35 mouse cellular contexts compared by ENCODE assay signal in genomic region chr15:79122119-79122518, GRCm38 (mm10). TPM values are rescaled to one million over a fixed set of nuclear protein-coding genes. Genes with fewer than 3 reads are reported as not detected.
DNase-seq lines count a peak whose midpoint lies in the region; ATAC-seq lines count a peak whose summit lies in the region.
"Had no signal": no experiment of that assay in that cellular context is flagged by ENCODE, and none has a peak within 500 bp of the region (broad histone marks: within the 10 kb centered on the region; RNA-seq: fewer than 3 reads in every experiment).

No protein-coding gene starts in this region.

- no peak overlapping the region for H3K4me2 ChIP-seq in heart, embryonic 13.5 days
- H3K4me2 ChIP-seq in hindbrain, embryonic 16.5 days (ENCODE audit: low read length): no peak overlapping the region
- H3K4me2 ChIP-seq: forebrain, embryonic 13.5 days; heart, embryonic 11.5 days; intestine, embryonic 15.5 days; limb, embryonic 15.5 days; liver, embryonic 13.5 days; midbrain, embryonic 12.5 days; neural tube, embryonic 12.5 days had no signal

- H3K36me3 ChIP-seq in heart, embryonic 13.5 days: peaks cover 99% of the 10 kb centered on the region
- H3K36me3 ChIP-seq in heart, embryonic 10.5 days: peaks cover 99% of the 10 kb centered on the region
- peaks cover 79% of the 10 kb centered on the region for H3K36me3 ChIP-seq in hindbrain, embryonic 10.5 days
- peaks cover 29% of the 10 kb centered on the region for H3K36me3 ChIP-seq in hindbrain, embryonic 16.5 days (ENCODE audit: control insufficient read depth, insufficient read depth, low read length)

- peak overlapping the region; percentile 69; the same call in 1 of the 2 replicates for H3K9ac ChIP-seq in heart, embryonic 13.5 days
- H3K9ac ChIP-seq in hindbrain, embryonic 16.5 days (ENCODE audit: low read depth, low read length): no peak overlapping the region
- H3K9ac ChIP-seq: forebrain, embryonic 13.5 days; intestine, embryonic 15.5 days; limb, embryonic 15.5 days; liver, embryonic 13.5 days; midbrain, embryonic 12.5 days; neural tube, embryonic 12.5 days had no signal

- WGBS in heart, embryonic 13.5 days: 87% methylated on average over 4 of the region's 4 CpGs
- WGBS in heart, embryonic 10.5 days: 80% methylated on average over 4 of the region's 4 CpGs
- WGBS in hindbrain, embryonic 10.5 days: 67% methylated on average over 4 of the region's 4 CpGs
- WGBS in hindbrain, embryonic 16.5 days: 31% methylated on average over 4 of the region's 4 CpGs

- ATAC-seq in heart, embryonic 13.5 days (ENCODE audit: extremely low read depth, insufficient number of reproducible peaks, low FRiP score, low TSS enrichment): no peak
- ATAC-seq in hindbrain, embryonic 16.5 days: no peak
- ATAC-seq: forebrain, embryonic 13.5 days; hindbrain, postnatal 0 days; intestine, embryonic 15.5 days; lung, postnatal 0 days; Patski had no signal

- peak; percentile 64 for DNase-seq in adrenal gland, adult 8-10 months
- no peak for DNase-seq in adrenal gland, postnatal 4 days (ENCODE audit: low spot score in 2 of 2)
- DNase-seq in heart, embryonic 10.5 days (ENCODE audit: low spot score): no peak
- no peak for DNase-seq in hindbrain, embryonic 10.5 days (ENCODE audit: low spot score)
- no peak for DNase-seq in B cell, adult 2 months
- DNase-seq: cerebellum, adult 8-10 months; cerebellum, postnatal 25 days; gastrocnemius, postnatal 25 days; kidney, adult 2 months; kidney, postnatal 4 days; layer of hippocampus, adult 9-11 months; liver, embryonic 13.5 days; lung, adult 18-20 months; lung, postnatal 4 days; right cerebral cortex, adult 18-20 months; spleen, adult 18-20 months; thymus, adult 18-20 months; thymus, postnatal 25 days had no signal

- H3K4me1 ChIP-seq in heart, embryonic 13.5 days: peaks cover 28% of the 10 kb centered on the region
- peaks cover 11% of the 10 kb centered on the region; the same call in 1 of the 2 replicates for H3K4me1 ChIP-seq in heart, embryonic 10.5 days
- H3K4me1 ChIP-seq in hindbrain, embryonic 10.5 days (replicated peaks): peaks cover 4% of the 10 kb centered on the region; the same call in 1 of the 2 replicates
- no peaks in the 10 kb centered on the region for H3K4me1 ChIP-seq in hindbrain, embryonic 16.5 days (ENCODE audit: control insufficient read depth, insufficient read depth, low read depth, low read length)
- H3K4me1 ChIP-seq: forebrain, embryonic 13.5 days; intestine, embryonic 15.5 days; limb, embryonic 10.5 days; limb, embryonic 15.5 days; liver, embryonic 13.5 days; midbrain, embryonic 12.5 days had no signal

- H3K9me3 ChIP-seq in heart, embryonic 13.5 days: no peaks in the 10 kb centered on the region
- H3K9me3 ChIP-seq in heart, embryonic 10.5 days: no peaks in the 10 kb centered on the region
- H3K9me3 ChIP-seq in hindbrain, embryonic 10.5 days: no peaks in the 10 kb centered on the region
- no peaks in the 10 kb centered on the region for H3K9me3 ChIP-seq in hindbrain, embryonic 16.5 days (ENCODE audit: control insufficient read depth, low read length)
- H3K9me3 ChIP-seq: forebrain, embryonic 13.5 days; intestine, embryonic 15.5 days; limb, embryonic 10.5 days; limb, embryonic 15.5 days; liver, embryonic 13.5 days; megakaryocyte, embryonic 14.5 days; midbrain, embryonic 12.5 days; neural tube, embryonic 12.5 days had no signal

- no peak overlapping the region for H3K4me3 ChIP-seq in heart, embryonic 13.5 days
- H3K4me3 ChIP-seq in heart, embryonic 10.5 days: no peak overlapping the region
- H3K4me3 ChIP-seq in hindbrain, embryonic 10.5 days: no peak overlapping the region
- H3K4me3 ChIP-seq in hindbrain, embryonic 16.5 days (ENCODE audit: low read length): no peak overlapping the region
- H3K4me3 ChIP-seq: forebrain, embryonic 13.5 days; intestine, embryonic 15.5 days; limb, embryonic 10.5 days; limb, embryonic 15.5 days; liver, embryonic 13.5 days; megakaryocyte, embryonic 14.5 days; midbrain, embryonic 12.5 days; myocyte; neural tube, embryonic 12.5 days had no signal

- peak overlapping the region; percentile 91 for H3K27ac ChIP-seq in heart, embryonic 13.5 days (replicated peaks)
- H3K27ac ChIP-seq in heart, embryonic 10.5 days: no peak overlapping the region
- peak overlapping the region; percentile 46; the same call in 1 of the 2 replicates for H3K27ac ChIP-seq in hindbrain, embryonic 10.5 days
- H3K27ac ChIP-seq in hindbrain, embryonic 16.5 days (ENCODE audit: low read depth, low read length): no peak overlapping the region
- H3K27ac ChIP-seq: forebrain, embryonic 13.5 days; hindbrain, postnatal 0 days; intestine, embryonic 15.5 days; kidney, postnatal 0 days; limb, embryonic 10.5 days; limb, embryonic 15.5 days; liver, embryonic 13.5 days; midbrain, embryonic 12.5 days; neural tube, embryonic 12.5 days; stomach, postnatal 0 days had no signal

- no peaks in the 10 kb centered on the region for H3K27me3 ChIP-seq in heart, embryonic 13.5 days (replicated peaks)
- no peaks in the 10 kb centered on the region for H3K27me3 ChIP-seq in heart, embryonic 10.5 days (ENCODE audit: insufficient read depth, poor library complexity, severe bottlenecking)
- H3K27me3 ChIP-seq in hindbrain, embryonic 10.5 days (ENCODE audit: insufficient read depth, poor library complexity, severe bottlenecking): no peaks in the 10 kb centered on the region
- no peaks in the 10 kb centered on the region for H3K27me3 ChIP-seq in hindbrain, embryonic 16.5 days (replicated peaks; ENCODE audit: control insufficient read depth, insufficient read depth, low read length)
- H3K27me3 ChIP-seq: forebrain, embryonic 13.5 days; intestine, embryonic 15.5 days; limb, embryonic 15.5 days; liver, embryonic 13.5 days; megakaryocyte, embryonic 14.5 days; midbrain, embryonic 12.5 days; neural tube, embryonic 12.5 days; Patski had no signal

RNA-seq across cellular contexts. Expression of gene Micall1, which starts 13.4 kb away (rescaled TPM):
- 10 to 100 TPM; 40.6 to 88.2 (median 55.8) TPM for total RNA-seq in adrenal gland, adult 8-10 months (2022)
- 10 to 100 TPM; 36.0 to 40.2 TPM for total RNA-seq in adrenal gland, postnatal 4 days (2021)
- polyA plus RNA-seq in heart, embryonic 13.5 days (2015; fragmentation: Nextera tagmentation; extraction: Ambion mirVana): 15.4 and 15.6 TPM in 2 replicates
- 13.1 and 14.5 TPM in 2 replicates for polyA plus RNA-seq in heart, embryonic 10.5 days (2016; fragmentation: Nextera tagmentation; extraction: Ambion mirVana)
- 7.0 and 8.8 TPM in 2 replicates for polyA plus RNA-seq in hindbrain, embryonic 10.5 days (2016; fragmentation: Nextera tagmentation; extraction: Ambion mirVana)
- 11.6 and 13.9 TPM in 2 replicates for polyA plus RNA-seq in hindbrain, embryonic 16.5 days (2015; fragmentation: Nextera tagmentation; extraction: Ambion mirVana)

RNA-seq across cellular contexts. Expression of gene Polr2f, which starts 18.7 kb away (rescaled TPM):
- 100 to 1,000 TPM; 120 to 161 (median 139) TPM for total RNA-seq in adrenal gland, adult 8-10 months (2022)
- total RNA-seq in adrenal gland, postnatal 4 days (2021): 100 to 1,000 TPM; 134 to 142 TPM
- 231 and 244 TPM in 2 replicates for polyA plus RNA-seq in heart, embryonic 13.5 days (2015; fragmentation: Nextera tagmentation; extraction: Ambion mirVana)
- 289 and 326 TPM in 2 replicates for polyA plus RNA-seq in heart, embryonic 10.5 days (2016; fragmentation: Nextera tagmentation; extraction: Ambion mirVana)
- polyA plus RNA-seq in hindbrain, embryonic 10.5 days (2016; fragmentation: Nextera tagmentation; extraction: Ambion mirVana): 383 and 404 TPM in 2 replicates
- polyA plus RNA-seq in hindbrain, embryonic 16.5 days (2015; fragmentation: Nextera tagmentation; extraction: Ambion mirVana): 258 and 285 TPM in 2 replicates

RNA-seq across cellular contexts. Expression of gene 1700088E04Rik, which starts 18.9 kb away (rescaled TPM):
- total RNA-seq in adrenal gland, adult 8-10 months (2022): 10 to 100 TPM in 2 of 4 experiments, 1 to 10 TPM in 2; 7.0 to 14.8 (median 10.2) TPM
- 1 to 10 TPM; 8.0 to 9.0 TPM for total RNA-seq in adrenal gland, postnatal 4 days (2021)
- polyA plus RNA-seq in heart, embryonic 13.5 days (2015; fragmentation: Nextera tagmentation; extraction: Ambion mirVana): 6.0 TPM in 2 replicates
- polyA plus RNA-seq in heart, embryonic 10.5 days (2016; fragmentation: Nextera tagmentation; extraction: Ambion mirVana): 6.0 and 8.1 TPM in 2 replicates
- polyA plus RNA-seq in hindbrain, embryonic 10.5 days (2016; fragmentation: Nextera tagmentation; extraction: Ambion mirVana): 9.8 and 16.1 TPM in 2 replicates
- 18.0 and 20.2 TPM in 2 replicates for polyA plus RNA-seq in hindbrain, embryonic 16.5 days (2015; fragmentation: Nextera tagmentation; extraction: Ambion mirVana)

RNA-seq across cellular contexts. Expression of gene Sox10, which starts 42.9 kb away (rescaled TPM):
- total RNA-seq in adrenal gland, adult 8-10 months (2022): 1 to 10 TPM; 1.4 to 2.6 (median 2.4) TPM
- total RNA-seq in adrenal gland, postnatal 4 days (2021): 10 to 100 TPM in 1 of 2 experiments, 1 to 10 TPM in 1; 9.5 to 12.3 TPM
- polyA plus RNA-seq in heart, embryonic 13.5 days (2015; fragmentation: Nextera tagmentation; extraction: Ambion mirVana): 0.42 and 0.44 TPM in 2 replicates
- 0.34 and 1.6 TPM in 2 replicates for polyA plus RNA-seq in heart, embryonic 10.5 days (2016; fragmentation: Nextera tagmentation; extraction: Ambion mirVana)
- polyA plus RNA-seq in hindbrain, embryonic 10.5 days (2016; fragmentation: Nextera tagmentation; extraction: Ambion mirVana): 9.2 and 28.1 TPM in 2 replicates
- polyA plus RNA-seq in hindbrain, embryonic 16.5 days (2015; fragmentation: Nextera tagmentation; extraction: Ambion mirVana): 9.0 and 9.5 TPM in 2 replicates
- total RNA-seq: MEL had no signal
- polyA plus RNA-seq: myocyte, Patski had no signal

RNA-seq across cellular contexts. Expression of gene Eif3l, which starts 47.1 kb away (rescaled TPM):
- 100 to 1,000 TPM; 136 to 157 (median 140) TPM for total RNA-seq in adrenal gland, adult 8-10 months (2022)
- 100 to 1,000 TPM; 158 to 162 TPM for total RNA-seq in adrenal gland, postnatal 4 days (2021)
- polyA plus RNA-seq in heart, embryonic 13.5 days (2015; fragmentation: Nextera tagmentation; extraction: Ambion mirVana): 154 and 160 TPM in 2 replicates
- 201 and 226 TPM in 2 replicates for polyA plus RNA-seq in heart, embryonic 10.5 days (2016; fragmentation: Nextera tagmentation; extraction: Ambion mirVana)
- polyA plus RNA-seq in hindbrain, embryonic 10.5 days (2016; fragmentation: Nextera tagmentation; extraction: Ambion mirVana): 238 and 262 TPM in 2 replicates
- 174 and 177 TPM in 2 replicates for polyA plus RNA-seq in hindbrain, embryonic 16.5 days (2015; fragmentation: Nextera tagmentation; extraction: Ambion mirVana)

Comparison
In these comparisons a context has a peak if more than half of its experiments do, and no peak if none do; other contexts are left out.
1. H3K27ac ChIP-seq: peak in heart, embryonic 13.5 days (single experiment) and hindbrain, embryonic 10.5 days (single experiment); none in heart, embryonic 10.5 days (single experiment) and hindbrain, embryonic 16.5 days (single experiment).